Mouse (Mus musculus) ZHBTc4 (cell line): ENCODE measurements around the gene Jmjd6.
A peak's percentile ranks its signal among the peaks of the same experiment; 100 is the strongest.
"Not testable (repeated sequence)": the region's sequence is repeated elsewhere in the genome, so short reads cannot be mapped to it uniquely, and the experiment has no call there.

Experiments
- DNase-seq: peaks from one replicate; pipeline ENCODE4 v3.0.0-alpha.2; 2011; ENCODE audit warnings: low read depth, low spot score

Jmjd6 gene

GRCm38 (mm10) chr11:116851576-116852290, 8.5 kb upstream of the Jmjd6 start:
- peak; percentile 77 for DNase-seq

GRCm38 (mm10) chr11:116850833-116851477, 7.7 kb upstream of the Jmjd6 start:
- DNase-seq, result no peak

- DNase-seq, result no peak
Measured at GRCm38 (mm10) chr11:116850085-116850484, 6.8 kb upstream of the Jmjd6 start.

GRCm38 (mm10) chr11:116849587-116849986, 6.3 kb upstream of the Jmjd6 start:
- no peak for DNase-seq

DNA sequence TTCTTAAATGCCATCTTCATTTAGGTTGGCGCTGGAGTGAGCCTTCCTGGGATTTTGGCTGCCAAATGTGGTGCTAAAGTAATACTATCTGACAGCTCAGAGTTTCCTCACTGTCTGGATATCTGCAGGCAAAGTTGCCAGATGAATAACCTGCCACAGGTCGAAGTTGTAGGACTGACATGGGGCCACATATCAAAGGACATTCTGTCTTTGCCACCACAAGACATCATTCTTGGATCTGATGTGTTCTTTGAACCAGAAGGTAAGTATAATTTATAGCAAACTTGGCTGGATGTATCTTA, 5.6 kb upstream of the Jmjd6 start:
- not testable (repeated sequence) for DNase-seq

DNA sequence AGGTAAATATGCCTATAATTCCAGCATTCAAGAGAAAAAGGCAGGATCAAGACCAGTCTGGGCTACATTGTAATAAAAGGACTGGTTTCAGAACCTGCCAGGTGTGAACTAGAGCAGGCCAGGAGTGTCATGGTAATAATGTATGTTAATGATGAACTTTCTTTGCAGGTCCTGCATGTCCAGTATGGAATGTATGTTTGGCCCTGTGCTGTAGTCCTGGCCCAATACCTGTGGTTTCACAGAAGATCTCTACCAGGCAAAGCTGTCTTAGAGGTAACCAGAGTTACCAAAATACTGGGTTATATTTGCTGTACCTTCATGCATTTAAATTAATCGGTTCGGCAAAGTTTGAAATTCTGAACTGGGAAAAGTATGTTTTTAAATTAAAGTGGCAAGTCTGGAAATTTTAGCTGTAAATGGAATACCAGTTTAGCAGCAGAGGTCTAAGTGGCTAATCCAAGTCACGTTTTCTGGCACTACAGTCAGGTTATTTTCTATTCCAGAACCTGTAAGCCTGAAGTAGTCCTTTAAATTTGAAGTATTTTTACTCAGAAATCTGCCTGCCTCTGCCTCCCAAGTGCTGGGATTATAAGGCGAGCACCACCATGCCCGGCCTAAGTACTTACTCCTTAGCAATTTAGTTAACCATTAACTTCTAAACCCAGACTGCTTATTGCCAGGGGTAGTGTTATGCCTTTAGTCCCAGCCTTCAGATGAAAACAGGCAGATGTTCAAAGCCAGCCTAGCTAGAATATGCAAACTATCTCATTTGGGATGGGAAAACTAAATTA, 5.0 kb upstream of the Jmjd6 start:
- DNase-seq, result peak; percentile 60

DNA sequence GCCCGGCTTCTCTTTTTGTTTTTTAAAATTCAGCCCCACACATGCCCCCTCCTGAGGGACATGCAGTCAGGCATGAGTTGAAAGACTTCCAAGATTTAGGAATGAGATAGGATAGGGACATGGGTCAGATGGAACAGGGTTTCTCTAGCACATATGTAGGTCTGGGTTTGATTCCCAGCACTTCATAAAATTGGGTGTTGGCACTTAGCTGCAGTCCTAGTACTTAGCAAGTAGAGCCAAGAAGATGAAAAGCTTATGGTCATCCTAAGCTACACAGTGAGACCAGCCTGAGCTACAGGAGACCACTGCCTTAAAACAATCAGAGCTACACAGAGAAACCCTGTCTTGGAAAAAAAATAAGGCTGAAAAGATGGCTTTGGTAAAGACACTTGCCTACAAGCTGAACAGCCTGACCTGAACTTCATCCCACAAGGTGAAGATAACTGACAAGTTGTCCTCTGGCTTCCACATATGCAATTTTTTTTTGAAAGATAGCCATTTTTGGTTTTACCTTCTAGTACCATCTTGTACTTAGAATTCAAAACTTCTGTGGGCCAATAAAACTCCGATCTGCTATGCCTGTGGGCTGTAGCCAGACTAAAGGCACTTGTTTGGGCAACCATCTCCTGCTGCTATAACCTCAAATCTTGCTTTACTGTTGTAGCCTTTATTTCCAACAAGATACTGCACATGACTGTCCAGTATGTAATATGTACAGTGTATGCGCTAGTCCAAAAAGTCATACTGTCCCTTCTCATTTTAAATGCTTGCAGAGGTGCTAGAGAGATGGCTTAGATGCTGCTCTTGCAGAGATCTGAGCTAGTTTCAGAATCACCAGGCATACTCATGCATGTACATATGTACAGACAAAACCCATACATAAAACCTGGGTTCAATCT, 4.2 kb upstream of the Jmjd6 start:
- peak; percentile 54 for DNase-seq

DNA sequence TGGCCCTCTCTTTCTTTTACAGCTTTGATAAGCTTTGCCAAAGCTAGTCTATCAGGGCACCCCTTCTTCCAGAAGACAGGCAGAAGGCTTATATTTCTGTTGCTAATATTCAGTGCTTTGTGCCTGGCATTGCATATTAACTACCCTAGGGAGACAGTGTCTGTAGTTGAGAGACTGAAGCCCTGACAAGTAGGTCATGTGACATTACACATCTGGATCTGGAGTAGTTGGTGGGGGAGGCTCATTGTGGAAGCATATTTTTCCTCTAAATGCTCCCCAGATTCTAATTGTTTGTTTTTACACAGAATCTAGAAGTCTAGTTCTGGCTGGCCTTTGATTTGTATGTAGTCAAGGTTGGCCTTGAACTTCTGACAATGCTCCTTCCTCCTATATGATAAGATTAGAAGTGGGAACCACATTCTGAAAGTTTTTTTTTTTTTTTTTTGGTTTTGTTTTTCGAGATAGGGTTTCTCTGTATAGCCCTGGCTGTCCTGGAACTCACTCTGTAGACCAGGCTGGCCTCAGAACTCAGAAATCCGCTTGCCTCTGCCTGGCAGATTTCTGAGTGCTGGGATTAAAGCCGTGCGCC, 3.4 kb upstream of the Jmjd6 start:
- DNase-seq, result no peak

- DNase-seq, result peak; percentile 64
Measured at GRCm38 (mm10) chr11:116842531-116843260, 553 bp downstream of the Jmjd6 start.

GRCm38 (mm10) chr11:116840748-116841147, 2.5 kb downstream of the Jmjd6 start:
- peak; percentile 67 for DNase-seq

- DNase-seq, result no peak
Measured at GRCm38 (mm10) chr11:116839601-116840000, 3.6 kb downstream of the Jmjd6 start.

DNA sequence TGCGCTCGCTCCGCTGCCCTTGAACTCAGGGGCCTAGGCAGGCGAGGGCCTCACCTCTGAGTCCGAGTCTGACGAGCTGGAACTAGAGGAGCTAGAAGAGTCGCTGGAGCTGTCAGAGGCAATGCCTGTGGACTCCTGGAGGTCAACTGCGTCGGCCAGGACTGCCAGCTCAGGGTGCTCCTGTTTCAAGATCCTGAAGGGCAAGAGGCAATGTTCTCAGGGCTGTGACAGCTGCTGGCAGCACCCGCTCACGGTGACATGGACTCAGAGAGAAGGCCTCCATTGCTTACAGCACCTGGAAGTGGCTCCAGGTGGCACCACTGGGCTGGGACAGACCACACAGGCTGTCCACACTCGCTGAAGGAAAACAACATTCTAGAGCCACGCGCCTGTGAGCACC, 4.3 kb downstream of the Jmjd6 start:
- DNase-seq, result no peak

GRCm38 (mm10) chr11:116837441-116837840, 5.8 kb downstream of the Jmjd6 start:
- no peak for DNase-seq

DNA sequence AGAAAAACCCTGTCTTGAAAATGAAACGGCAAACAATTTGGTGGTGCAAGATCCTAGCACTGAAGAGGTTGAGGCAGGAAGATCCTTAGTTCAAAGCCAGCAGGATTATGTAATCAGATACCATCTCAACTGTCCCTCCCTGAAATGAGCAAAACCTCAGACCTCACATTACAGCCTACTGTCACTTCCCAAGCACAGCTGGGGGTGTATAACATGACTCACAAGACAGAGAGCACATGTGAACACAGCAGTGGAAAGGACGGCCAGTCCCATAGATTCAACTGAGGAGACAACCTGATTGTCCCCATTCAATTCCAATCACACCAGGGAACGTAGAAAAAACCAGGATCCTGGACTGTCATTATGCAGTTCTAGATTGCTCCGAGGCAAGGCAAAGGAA, 7.0 kb downstream of the Jmjd6 start:
- DNase-seq, result no peak

DNA sequence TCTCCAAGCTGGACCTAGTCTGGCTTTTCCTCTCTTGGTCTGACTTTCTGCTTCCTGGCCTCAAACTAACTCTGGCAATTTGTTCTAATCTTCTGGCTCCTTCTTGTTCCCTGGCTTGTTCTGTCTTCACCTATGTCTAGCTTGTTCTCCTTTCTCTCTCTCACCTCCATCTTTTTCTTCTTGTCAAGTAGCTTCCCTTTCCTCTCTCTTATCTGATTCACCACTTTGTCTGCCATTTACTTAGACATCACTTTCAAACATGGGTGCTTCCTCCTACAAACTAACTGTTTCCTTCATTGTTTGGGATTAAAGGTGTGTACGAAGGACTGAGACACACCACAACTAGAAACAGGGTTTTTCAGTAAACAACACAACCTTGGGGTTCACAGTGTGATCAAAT, 8.3 kb downstream of the Jmjd6 start:
- DNase-seq, result no peak

DNA sequence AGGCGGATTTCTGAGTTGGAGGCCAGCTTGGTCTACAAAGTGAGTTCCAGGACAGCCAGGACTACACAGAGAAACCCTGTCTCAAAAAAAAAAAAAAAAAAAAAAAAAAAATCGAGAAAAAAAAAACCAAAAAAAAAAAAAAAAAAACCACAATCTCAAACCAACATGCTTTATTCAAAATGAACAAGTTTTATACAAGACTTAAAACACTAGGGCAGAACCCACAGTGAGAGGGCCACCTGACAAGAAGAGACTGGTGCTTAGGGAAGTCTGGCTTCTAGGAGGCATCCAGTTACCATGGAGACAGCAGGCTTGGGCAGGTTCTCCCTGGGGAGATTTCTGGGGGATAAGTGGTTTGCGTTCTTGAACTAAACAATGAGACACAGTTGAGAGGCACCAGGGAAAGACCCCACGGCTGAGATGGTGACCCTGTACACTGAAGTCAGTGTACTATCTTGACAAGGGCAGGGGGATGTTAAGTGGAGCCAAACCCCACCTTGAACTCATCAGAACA, 11.0 kb downstream of the Jmjd6 start:
- DNase-seq, result no peak

- DNase-seq, result peak; percentile 82
Measured at GRCm38 (mm10) chr11:116827534-116828165, 15.6 kb downstream of the Jmjd6 start, which contains the start of gene Mxra7. Gene Mxra7, minus strand, starts transcription at chr11:116828046.

DNA sequence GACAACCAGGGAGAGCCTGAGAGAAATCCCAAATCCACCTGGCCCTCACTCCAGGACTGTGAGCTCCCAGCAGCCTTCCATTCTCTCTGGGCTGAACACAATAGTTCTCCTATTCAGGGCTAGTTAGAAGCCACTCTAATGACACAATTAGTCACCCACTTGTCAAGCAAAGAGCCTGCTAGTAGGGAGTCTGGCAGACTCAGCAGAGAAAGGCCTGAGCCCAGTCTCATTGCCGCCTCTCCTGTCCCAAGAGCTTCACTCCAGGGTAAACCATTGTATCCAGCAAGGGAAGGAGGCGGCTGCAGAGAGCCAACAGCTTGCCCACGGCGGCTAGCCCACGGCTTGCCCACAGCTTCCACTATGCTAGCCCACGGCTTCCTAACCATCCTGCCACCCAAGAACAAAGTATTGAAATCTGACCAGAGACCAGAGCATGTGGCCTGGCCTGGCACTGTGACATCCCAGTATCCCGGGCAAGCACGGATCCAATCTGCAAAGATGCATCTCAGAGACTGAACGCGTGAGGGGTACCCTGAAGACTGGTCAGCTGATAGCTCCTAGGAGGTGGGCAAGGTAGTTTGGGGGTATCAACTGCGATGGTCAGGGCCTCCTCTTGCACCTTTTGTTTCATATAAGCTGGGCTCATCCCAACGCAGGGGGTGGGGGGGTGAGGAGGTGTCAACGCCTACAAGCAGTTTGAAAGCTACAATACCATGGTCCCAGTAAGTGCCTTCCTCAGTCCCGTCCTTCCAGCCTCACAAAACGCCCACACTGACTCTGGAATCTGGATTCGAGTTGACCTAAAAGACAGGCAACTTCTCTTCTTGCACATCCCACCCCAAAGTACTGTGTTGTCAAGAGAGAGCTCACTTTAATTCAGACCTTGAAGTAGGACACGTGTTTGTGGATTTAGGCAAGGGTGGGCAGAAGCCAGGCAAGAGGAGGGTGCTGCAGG, 16.4 kb downstream of the Jmjd6 start:
- DNase-seq, result no peak

DNA sequence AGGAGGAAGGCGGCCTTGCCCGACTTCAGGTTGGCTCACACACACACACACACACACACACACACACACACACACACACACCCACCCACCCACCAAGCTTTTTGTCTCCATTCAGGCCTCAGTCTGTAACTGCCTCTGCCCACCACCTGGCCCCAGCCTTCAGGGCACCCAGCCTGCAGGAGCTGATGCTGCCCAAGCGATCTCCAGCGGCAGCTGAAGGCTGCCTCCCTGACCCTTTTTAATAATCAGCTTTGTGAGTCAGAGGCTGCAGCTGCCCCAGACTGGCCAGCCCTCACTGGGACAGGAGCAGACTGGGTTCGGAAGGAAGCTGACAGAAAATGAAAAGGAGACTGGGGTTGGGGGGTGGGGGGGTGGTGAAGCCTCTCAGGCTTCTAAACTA, 18.0 kb downstream of the Jmjd6 start:
- no peak for DNase-seq
